Mouse (Mus musculus) cerebellum, adult 2 months (tissue): Measurements from ENCODE around the gene Capn5. TPM values are rescaled to one million over a fixed set of nuclear protein-coding genes. Genes with fewer than 3 reads are reported as not detected.
A peak's percentile ranks its signal among the peaks of the same experiment; 100 is the strongest.

Experiments
- DNase-seq, 2 experiments: peaks; one replicate each; pipeline ENCODE4 v3.0.0; 2021
- H3K27ac ChIP-seq: fragments of 200-500 bp; 2 replicates; pipeline ENCODE4 v1.5.1; 2012; ENCODE audit warnings: low read length, control low read depth, inconsistent platforms; ENCODE audit not compliant: insufficient read depth
- H3K27me3 ChIP-seq: fragments of 200-500 bp; 2 replicates; pipeline ENCODE4 v1.6.1; 2012; ENCODE audit warnings: inconsistent platforms, mild to moderate bottlenecking, low read length, moderate library complexity; ENCODE audit not compliant: control insufficient read depth, insufficient read depth
- H3K4me1 ChIP-seq: fragments of 200-500 bp; 2 replicates; pipeline ENCODE4 v1.6.1; 2011; ENCODE audit warnings: low read length; ENCODE audit not compliant: control insufficient read depth, insufficient read depth
- H3K4me3 ChIP-seq: fragments of 200-500 bp; replicated peaks from 2 replicates; pipeline ENCODE3; 2011; ENCODE audit warnings: mild to moderate bottlenecking, low read depth, low read length, control low read depth; ENCODE audit not compliant: insufficient read depth
- CTCF ChIP-seq: fragments of 200-500 bp; IDR thresholded peaks from 2 replicates; pipeline ENCODE4 v1.5.1; 2011; ENCODE audit warnings: low read depth, mild to moderate bottlenecking, control low read depth, low read length, moderate library complexity, borderline replicate concordance; ENCODE audit not compliant: insufficient read depth
- POLR2A ChIP-seq: fragments of 200-500 bp; IDR thresholded peaks from 2 replicates; pipeline ENCODE4 v1.6.1; 2011; ENCODE audit warnings: low read length, control low read depth, borderline replicate concordance; ENCODE audit not compliant: insufficient read depth
- WGBS: fragments of 180-500 bp; shearing (Covaris S2); methylation state at CpG from one replicate; pipeline ENCODE4 v1.1.7; 2018; 5-methylcytosine and 5-hydroxymethylcytosine counted together
- polyA plus RNA-seq: library from polyadenylated mRNA; depleted of rRNA; stranded (reverse); fragments of >200 nt; gene quantifications from 2 replicates; pipeline ENCODE4 v1.2.3, GENCODE M21; 2012

The Capn5 gene
- polyA plus RNA-seq, 1 experiment, result 20.9 TPM

DNA sequence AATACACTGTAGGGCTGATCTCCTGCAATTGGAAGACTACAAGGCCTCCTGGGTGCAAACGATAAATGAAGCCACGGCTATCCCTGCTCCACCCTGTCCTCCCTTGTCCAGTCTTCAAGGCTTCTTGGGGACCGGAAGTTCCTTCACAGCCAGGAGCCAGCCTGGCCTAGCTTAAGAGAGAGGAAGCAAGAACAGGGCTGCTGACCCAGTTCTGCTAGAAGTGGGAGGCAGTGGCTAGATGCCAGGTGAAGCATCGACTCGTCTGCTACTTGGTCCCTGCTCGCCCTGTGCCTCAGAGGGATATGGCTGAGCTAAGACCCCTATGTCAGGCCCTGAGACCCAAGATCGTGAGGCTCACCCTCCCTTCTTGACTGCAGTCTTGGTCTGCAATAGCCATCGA is 56.4 kb downstream of the Capn5 start:
- 44% methylated on average over 8 of the region's 8 CpGs for WGBS
- H3K4me1 ChIP-seq, result peaks cover 13% of the 10 kb centered on the region
- DNase-seq, result no peak
- no peak overlapping the region for H3K4me3 ChIP-seq
- H3K27me3 ChIP-seq, result no peaks in the 10 kb centered on the region
- no peak overlapping the region for H3K27ac ChIP-seq
- TF ChIP-seq POLR2A (no peak), CTCF (no peak)

DNA sequence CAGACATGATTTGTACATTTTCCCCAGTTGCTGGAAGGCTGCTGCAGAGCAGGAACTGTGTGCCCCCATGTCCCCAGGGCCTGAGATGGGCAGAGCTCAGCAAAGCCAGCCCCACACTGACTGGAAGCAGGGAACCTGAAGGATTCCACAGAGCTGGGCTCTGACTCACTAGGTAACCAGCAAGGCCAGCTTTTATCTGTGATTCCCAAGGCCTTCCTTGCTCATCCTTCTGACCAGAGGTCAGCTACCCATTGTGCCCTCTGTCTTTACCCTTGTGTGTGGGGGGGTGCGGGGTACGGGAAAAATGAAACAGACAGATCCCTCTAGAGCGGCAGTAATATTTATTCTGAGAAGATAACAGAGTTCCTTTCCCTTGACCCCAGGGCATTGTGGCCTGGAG is 56.8 kb downstream of the Capn5 start:
- peaks cover 18% of the 10 kb centered on the region for H3K4me1 ChIP-seq
- 90% methylated on average over 3 of the region's 3 CpGs for WGBS
- no peaks in the 10 kb centered on the region for H3K27me3 ChIP-seq
- TF ChIP-seq POLR2A, result no peak
- no peak for TF ChIP-seq CTCF
- H3K27ac ChIP-seq, result no peak overlapping the region
- DNase-seq, result no peak
- no peak overlapping the region for H3K4me3 ChIP-seq

DNA sequence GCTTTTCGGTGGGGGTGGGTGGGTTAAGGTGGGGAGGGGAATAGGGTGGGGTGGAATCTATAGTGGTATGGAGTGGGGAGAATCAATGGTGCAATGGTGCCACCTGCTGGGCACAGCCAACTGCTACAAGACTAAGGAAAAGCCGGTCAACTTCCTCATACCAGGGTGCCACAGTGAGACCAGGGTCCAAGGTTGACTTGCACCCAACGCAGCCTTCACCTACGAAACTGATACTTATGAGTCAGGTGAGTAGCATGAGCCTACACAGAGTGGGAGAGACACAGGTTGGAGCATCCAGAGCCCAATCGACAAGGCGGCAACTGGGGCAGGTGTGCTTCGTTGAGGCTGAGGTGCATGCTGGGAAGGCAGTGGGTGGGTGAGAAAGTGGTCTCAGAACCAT is 57.7 kb downstream of the Capn5 start:
- DNase-seq, result peak; percentile 70 to 82
- TF ChIP-seq POLR2A (no peak), CTCF (peak; percentile 92)
- H3K4me3 ChIP-seq, result peak overlapping the region; percentile 55
- H3K4me1 ChIP-seq, result peaks cover 18% of the 10 kb centered on the region
- no peak overlapping the region for H3K27ac ChIP-seq
- 4% methylated on average over 7 of the region's 7 CpGs for WGBS
- no peaks in the 10 kb centered on the region for H3K27me3 ChIP-seq

DNA sequence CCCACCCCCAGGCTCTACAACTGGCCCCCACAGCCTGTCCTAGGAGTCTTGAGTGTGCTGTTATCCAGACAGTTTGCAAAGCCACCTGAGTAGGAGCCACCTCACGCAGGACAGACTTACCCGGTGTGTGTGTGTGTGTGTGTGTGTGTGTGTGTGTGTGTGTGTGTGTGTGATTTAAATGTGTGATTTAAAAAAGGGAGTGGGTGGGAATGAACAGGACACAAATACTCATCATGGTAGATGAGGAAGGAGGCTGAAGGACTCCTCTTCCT is 58.2 kb downstream of the Capn5 start:
- TF ChIP-seq POLR2A, result no peak
- TF ChIP-seq CTCF, result no peak
- H3K4me1 ChIP-seq, result peaks cover 18% of the 10 kb centered on the region
- no peak overlapping the region for H3K4me3 ChIP-seq
- no peak overlapping the region for H3K27ac ChIP-seq
- no peaks in the 10 kb centered on the region for H3K27me3 ChIP-seq
- 78% methylated on average over 2 of the region's 2 CpGs for WGBS
- DNase-seq, result no peak

DNA sequence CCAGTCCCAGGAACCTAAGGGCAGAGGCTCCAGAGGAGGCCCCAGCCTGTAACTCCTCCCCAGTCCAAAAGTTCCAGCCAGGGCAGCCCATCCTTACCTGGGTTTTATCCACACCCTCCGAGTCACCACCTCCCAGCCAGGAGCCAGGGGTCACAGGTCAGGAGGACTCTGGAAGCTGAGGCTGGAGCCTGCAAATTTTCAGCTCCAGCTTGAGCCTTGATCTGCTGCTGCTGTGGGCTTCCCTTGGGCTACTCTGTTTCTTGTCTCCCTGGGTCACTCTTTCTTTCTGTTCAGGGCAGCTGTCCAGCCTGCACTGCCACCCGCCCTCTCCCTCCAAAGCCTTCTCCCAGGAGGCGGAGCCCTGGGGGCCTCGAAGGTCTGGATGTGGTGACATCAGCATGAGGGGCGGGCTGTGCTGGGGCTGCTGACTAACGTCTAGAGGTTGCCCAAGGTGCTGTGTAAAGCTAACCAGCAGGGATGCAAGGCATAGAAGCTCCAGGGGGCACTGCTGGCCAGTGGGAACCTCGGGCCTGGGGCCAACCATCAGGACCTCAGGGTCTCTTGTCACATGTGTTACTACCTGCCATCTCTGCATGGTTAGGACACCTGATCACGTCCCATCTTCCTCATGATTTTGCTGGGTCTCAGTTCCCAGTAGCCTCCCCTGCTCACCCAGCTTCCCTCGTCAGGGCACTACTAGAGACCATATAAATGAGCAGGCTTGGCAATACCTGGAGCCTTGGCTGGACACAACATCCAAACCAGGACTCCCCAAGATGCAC is 58.7 kb downstream of the Capn5 start, which contains the start of gene Myo7a:
Gene Myo7a, minus strand, starts transcription at position 346 of the 782 bp plus-strand sequence.
- WGBS, result 50% methylated on average over 9 of the region's 9 CpGs
- Histone ChIP-seq H3K27me3 (no peaks in the 10 kb centered on the region), H3K27ac (no peak within 1 kb of the TSS), H3K4me1 (peaks cover 18% of the 10 kb centered on the region), H3K4me3 (peak within 1 kb of the TSS; percentile 55)
- no peak for TF ChIP-seq POLR2A
- TF ChIP-seq CTCF, result no peak
- DNase-seq, result no peak

DNA sequence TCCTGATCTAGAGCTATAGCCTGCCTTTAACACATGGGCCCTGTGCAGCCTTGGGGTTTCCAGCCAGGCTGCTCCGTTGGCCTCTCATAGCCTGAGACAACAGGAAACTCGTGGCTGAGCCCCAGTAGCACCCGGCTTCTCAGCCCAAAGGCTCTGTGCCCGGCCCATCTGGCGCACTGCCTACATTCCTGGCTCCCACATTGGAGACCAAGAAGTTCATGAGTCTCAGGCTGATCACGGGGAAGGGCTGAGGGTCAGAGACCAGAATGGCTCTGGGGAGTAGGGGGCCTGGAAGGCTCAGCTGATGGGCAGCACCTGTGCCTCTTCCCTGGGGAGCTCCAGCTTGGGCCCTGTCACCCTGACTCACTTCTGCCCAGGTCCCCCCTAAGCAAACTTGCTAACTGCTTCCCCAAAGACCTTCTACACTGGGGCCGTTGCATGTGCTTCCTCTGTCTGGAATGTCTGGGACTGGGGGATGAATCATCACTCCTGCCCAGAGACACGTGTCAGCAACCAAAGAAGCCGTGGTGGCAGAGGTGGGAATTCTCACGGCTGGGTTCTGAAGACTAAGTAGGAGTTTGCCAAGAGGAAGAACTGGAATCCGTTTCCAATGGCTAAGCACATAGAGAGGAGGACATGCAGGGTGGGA is 60.9 kb downstream of the Capn5 start:
- peak; percentile 60 to 64 for DNase-seq
- no peak for TF ChIP-seq CTCF
- TF ChIP-seq POLR2A, result no peak
- H3K4me1 ChIP-seq, result peaks cover 18% of the 10 kb centered on the region
- H3K4me3 ChIP-seq, result no peak overlapping the region
- WGBS, result 43% methylated on average over 11 of the region's 11 CpGs
- no peak overlapping the region for H3K27ac ChIP-seq
- no peaks in the 10 kb centered on the region for H3K27me3 ChIP-seq

DNA sequence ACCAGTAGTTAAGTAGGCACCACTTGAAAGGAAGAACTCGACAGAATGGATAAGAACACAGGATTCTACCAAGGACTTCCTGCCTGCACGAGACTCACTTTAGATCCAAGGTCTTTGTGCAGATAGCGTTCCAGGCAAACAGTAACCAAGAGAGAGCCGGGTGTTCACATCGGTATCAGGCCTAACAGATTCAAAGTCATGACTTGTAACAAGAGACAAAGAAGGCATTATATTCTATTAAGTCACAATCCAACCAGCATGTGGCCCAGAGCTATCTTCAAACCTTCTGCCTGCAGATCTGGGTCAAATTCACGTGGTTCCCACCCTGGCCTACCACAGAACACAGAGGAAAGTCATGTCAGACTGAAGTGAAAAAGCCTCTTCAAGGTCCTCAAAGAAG is 63.4 kb downstream of the Capn5 start:
- DNase-seq, result no peak
- no peaks in the 10 kb centered on the region for H3K27me3 ChIP-seq
- TF ChIP-seq POLR2A (no peak), CTCF (no peak)
- peaks cover 24% of the 10 kb centered on the region for H3K4me1 ChIP-seq
- no peak overlapping the region for H3K27ac ChIP-seq
- WGBS, result 78% methylated on average over 6 of the region's 6 CpGs
- no peak overlapping the region for H3K4me3 ChIP-seq

DNA sequence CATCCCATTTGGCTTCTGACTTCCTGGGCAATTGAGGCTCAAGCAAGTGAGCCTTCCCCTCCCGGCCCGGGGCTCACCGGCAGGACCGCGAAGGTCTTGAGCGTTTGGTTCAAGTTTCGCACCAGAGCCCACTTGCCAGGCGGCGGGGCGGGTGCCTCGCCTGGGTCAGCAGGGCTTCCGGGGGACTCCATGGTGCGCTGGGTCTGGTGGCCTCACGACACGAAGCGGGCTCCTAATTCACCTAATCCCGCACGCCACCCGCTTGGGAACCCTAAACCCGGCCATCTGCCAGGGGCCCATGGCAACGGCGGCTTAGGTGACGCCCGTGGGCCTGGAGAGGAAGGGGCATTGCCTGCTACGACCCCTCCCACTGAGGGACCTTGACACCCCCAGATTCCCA is 66.8 kb downstream of the Capn5 start:
- no peak for TF ChIP-seq CTCF
- TF ChIP-seq POLR2A, result no peak
- Histone ChIP-seq H3K27ac (no peak overlapping the region), H3K4me3 (no peak overlapping the region), H3K4me1 (peaks cover 35% of the 10 kb centered on the region), H3K27me3 (no peaks in the 10 kb centered on the region)
- DNase-seq, result peak in 1 of 2 experiments; percentile 21
- WGBS, result 22% methylated on average over 25 of the region's 25 CpGs
